Mouse (Mus musculus) kidney, postnatal 0 days (tissue): Measurements from ENCODE around the gene Tmem106a. TPM values are rescaled to one million over a fixed set of nuclear protein-coding genes. Genes with fewer than 3 reads are reported as not detected.
"Not testable (repeated sequence)": the region's sequence is repeated elsewhere in the genome, so short reads cannot be mapped to it uniquely, and the experiment has no call there.

Experiments used
- ATAC-seq: fragments of 200-750 bp; cut with Nextera tagmentation; replicated peaks from 2 replicates; pipeline ENCODE4 v1.8.0; 2017; ENCODE audit warnings: low read depth, moderate number of reproducible peaks, moderate TSS enrichment, moderate library complexity; ENCODE audit not compliant: low FRiP score
- DNase-seq: peaks from one replicate; pipeline ENCODE4 v3.0.0-alpha.2; 2016; ENCODE audit warnings: low spot score
- H3K27ac ChIP-seq: fragments of 300-500 bp; sonication (generic); 2 replicates; pipeline ENCODE4 v1.5.1; 2014; ENCODE audit warnings: mild to moderate bottlenecking
- H3K27me3 ChIP-seq: fragments of 300-500 bp; sonication (generic); 2 replicates; pipeline ENCODE4 v1.6.1; 2014; ENCODE audit warnings: low read length, mixed read lengths; ENCODE audit not compliant: insufficient read depth
- H3K36me3 ChIP-seq: fragments of 300-500 bp; sonication (generic); 2 replicates; pipeline ENCODE4 v1.6.1; 2014; ENCODE audit warnings: low read length, mixed read lengths; ENCODE audit not compliant: insufficient read depth
- H3K4me1 ChIP-seq: fragments of 300-500 bp; sonication (generic); replicated peaks from 2 replicates; pipeline ENCODE4 v1.6.1; 2014; ENCODE audit warnings: antibody characterized with exemption, low read length, mixed read lengths; ENCODE audit not compliant: insufficient read depth
- H3K4me2 ChIP-seq: fragments of 300-500 bp; sonication (generic); 2 replicates; pipeline ENCODE4 v1.6.1; 2014; ENCODE audit warnings: mild to moderate bottlenecking, low read length, moderate library complexity, mixed read lengths
- H3K4me3 ChIP-seq: fragments of 300-500 bp; sonication (generic); replicated peaks from 2 replicates; pipeline ENCODE4 v1.5.1; 2014; ENCODE audit warnings: low read depth, low read length
- H3K9ac ChIP-seq: fragments of 300-500 bp; sonication (generic); 2 replicates; pipeline ENCODE4 v1.6.1; 2014; ENCODE audit warnings: low read depth, low read length
- H3K9me3 ChIP-seq: fragments of 300-500 bp; sonication (generic); replicated peaks from 2 replicates; pipeline ENCODE4 v1.6.1; 2016; ENCODE audit warnings: low read length, inconsistent platforms, mixed read lengths
- CTCF ChIP-seq: IDR thresholded peaks from 2 replicates; pipeline ENCODE4 v1.5.1; 2016; ENCODE audit warnings: antibody characterized with exemption, low read depth, mild to moderate bottlenecking, moderate library complexity
- WGBS: fragments of 180-500 bp; shearing (Covaris S2); extraction: QIAGEN DNeasy Blood & Tissue Kit; methylation state at CpG from one replicate; pipeline ENCODE4 v1.1.7; 2014; 5-methylcytosine and 5-hydroxymethylcytosine counted together
- polyA plus RNA-seq: library from polyadenylated mRNA; unstranded; fragments of >200 nt; fragmentation: Nextera tagmentation; extraction: Ambion mirVana; gene quantifications from 2 replicates; pipeline ENCODE4 v1.2.1, GENCODE M21; 2015

Tmem106a gene
- polyA plus RNA-seq, 1 experiment from 2014 or later: 19.4 TPM

DNA sequence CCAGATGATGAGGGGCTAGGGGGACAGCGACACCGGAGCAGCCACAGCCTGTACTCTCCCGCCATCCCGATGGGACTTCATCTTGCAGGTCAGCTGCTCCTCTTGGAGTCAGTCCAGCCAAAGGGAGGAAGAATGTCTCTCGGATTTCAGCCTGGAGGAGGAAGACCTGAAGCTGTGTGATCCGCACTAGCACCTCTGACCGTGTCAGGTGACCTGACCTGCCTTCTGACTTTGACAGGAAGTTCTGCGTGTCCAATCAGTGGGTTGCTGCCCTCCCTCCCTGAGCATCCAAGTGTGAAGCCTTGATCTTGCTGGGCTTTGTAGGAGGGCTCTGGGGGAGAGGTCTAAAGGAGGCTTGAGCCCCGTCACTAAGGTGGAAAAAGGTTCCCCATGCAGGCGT lies 53.6 kb downstream of the Tmem106a start:
- no peaks in the 10 kb centered on the region for H3K9me3 ChIP-seq
- no peak overlapping the region for H3K9ac ChIP-seq
- no peak for TF ChIP-seq CTCF
- DNase-seq (peak; percentile 45), ATAC-seq (peak; percentile 56)
- WGBS: 43% methylated on average over 10 of the region's 10 CpGs
- H3K36me3 ChIP-seq: no peaks in the 10 kb centered on the region; the same call in 1 of the 2 replicates
- no peak overlapping the region for H3K4me2 ChIP-seq
- H3K4me3 ChIP-seq: no peak overlapping the region
- H3K27ac ChIP-seq: no peak overlapping the region
- H3K4me1 ChIP-seq: no peaks in the 10 kb centered on the region
- no peaks in the 10 kb centered on the region for H3K27me3 ChIP-seq

DNA sequence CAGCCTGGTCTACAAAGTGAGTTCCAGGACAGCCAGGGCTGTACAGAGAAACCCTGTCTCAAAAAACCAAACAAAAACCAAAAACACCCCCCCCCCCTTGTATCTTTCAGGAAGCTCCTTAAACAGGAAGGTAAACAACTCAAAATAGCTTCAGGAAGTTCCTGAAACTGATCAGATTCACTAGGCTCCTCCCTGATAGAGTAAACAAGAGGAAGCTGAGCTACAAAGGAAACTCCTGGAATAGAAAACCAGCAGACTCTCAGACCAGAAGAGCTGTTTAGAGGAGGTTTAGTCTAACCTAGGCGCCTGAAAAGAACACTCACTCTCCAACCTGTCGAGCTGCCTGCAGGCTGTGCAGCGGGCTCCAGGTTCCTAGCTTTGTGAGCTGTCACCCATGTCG lies 57.7 kb downstream of the Tmem106a start:
- WGBS: 92% methylated on average over 4 of the region's 4 CpGs
- H3K4me1 ChIP-seq: no peaks in the 10 kb centered on the region
- H3K9me3 ChIP-seq: no peaks in the 10 kb centered on the region
- no peak overlapping the region for H3K27ac ChIP-seq
- no peak for TF ChIP-seq CTCF
- ATAC-seq (no peak), DNase-seq (no peak)
- no peaks in the 10 kb centered on the region for H3K36me3 ChIP-seq
- no peak overlapping the region for H3K4me3 ChIP-seq
- H3K9ac ChIP-seq: no peak overlapping the region
- no peaks in the 10 kb centered on the region for H3K27me3 ChIP-seq
- no peak overlapping the region for H3K4me2 ChIP-seq

DNA sequence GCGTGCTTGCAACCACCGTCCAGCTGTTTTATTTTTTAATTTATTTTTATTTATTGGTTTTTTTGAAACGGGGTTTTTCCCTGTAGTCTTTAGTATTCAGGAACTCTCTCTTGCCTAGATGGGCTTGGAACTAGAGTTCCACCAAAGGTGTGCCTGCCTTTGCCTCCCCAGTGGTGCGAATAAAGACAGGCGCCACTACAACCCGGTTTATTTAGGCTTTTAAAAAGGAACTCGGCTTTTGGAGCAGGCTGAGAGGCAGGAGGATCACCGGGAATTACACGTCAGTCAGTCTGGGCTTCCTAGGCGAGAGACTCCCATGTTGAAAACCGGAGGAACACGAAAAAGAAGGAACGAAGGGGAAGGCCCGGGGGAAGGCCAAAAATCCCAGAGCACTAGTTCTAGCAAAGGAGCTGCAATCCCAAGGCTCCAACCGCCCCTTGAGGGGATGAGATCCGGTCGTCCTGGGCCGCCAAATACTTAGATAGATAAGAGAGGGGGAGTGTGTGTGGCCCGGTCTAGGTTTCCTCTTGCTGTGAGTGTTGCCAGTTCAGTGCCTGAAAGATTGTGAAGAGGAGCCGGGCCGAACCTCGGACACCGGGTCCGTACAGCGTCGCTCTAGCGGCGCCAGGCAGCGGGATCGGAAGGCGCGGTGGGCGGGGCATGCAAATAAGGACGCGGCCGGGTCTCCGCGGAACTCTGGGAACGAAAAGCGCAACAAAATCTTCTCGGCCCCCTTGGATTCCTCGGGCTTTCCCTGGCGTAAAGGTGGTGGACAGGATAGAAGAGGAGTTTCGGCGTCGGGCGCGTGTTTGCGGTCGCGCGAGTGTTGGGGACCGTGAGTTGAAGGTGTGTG lies 59.0 kb downstream of the Tmem106a start:
- not testable (repeated sequence) for H3K9me3 ChIP-seq, H3K27me3 ChIP-seq, H3K4me1 ChIP-seq, H3K36me3 ChIP-seq
- DNase-seq (peak; percentile 74), ATAC-seq (peak; percentile 48)
- Histone ChIP-seq H3K27ac (peak overlapping the region; percentile 82), H3K4me2 (peak overlapping the region; percentile 46), H3K9ac (peak overlapping the region; percentile 14; the same call in 1 of the 2 replicates), H3K4me3 (peak overlapping the region; percentile 24; the same call in 1 of the 2 replicates)
- 4% methylated on average over 49 of the region's 53 CpGs for WGBS

Other genes starting within 250 kb of the Tmem106a start
- gene G6pc, start 214.7 kb upstream of the Tmem106a start, polyA plus RNA-seq: 23.2 and 37.0 TPM in 2 replicates
- 58.4 and 66.0 TPM in 2 replicates for gene Aarsd1, start 164.6 kb upstream of the Tmem106a start, polyA plus RNA-seq
- 4.0 and 4.5 TPM in 2 replicates for gene Gm27029, start 157.4 kb upstream of the Tmem106a start, polyA plus RNA-seq
- gene Rundc1, start 157.2 kb upstream of the Tmem106a start, polyA plus RNA-seq: 17.9 and 19.6 TPM in 2 replicates
- gene Ptges3l, start 156.9 kb upstream of the Tmem106a start, polyA plus RNA-seq: 8.7 and 11.5 TPM in 2 replicates
- 396 and 448 TPM in 2 replicates for gene Rpl27, start 139.9 kb upstream of the Tmem106a start, polyA plus RNA-seq
- gene Ifi35, start 133.8 kb upstream of the Tmem106a start, polyA plus RNA-seq: 30.0 and 30.8 TPM in 2 replicates
- 10.3 and 11.1 TPM in 2 replicates for gene Rnd2, start 117.2 kb upstream of the Tmem106a start, polyA plus RNA-seq
- 37.7 and 38.6 TPM in 2 replicates for gene Vat1, start 116.0 kb upstream of the Tmem106a start, polyA plus RNA-seq
- gene Brca1, start 30.3 kb upstream of the Tmem106a start, polyA plus RNA-seq: 4.2 and 6.3 TPM in 2 replicates
- 62.6 and 63.3 TPM in 2 replicates for gene Nbr1, start 30.1 kb upstream of the Tmem106a start, polyA plus RNA-seq
- 0.37 TPM in 1 of 2 replicates, not detected in the other for gene Gm11634, start 17.0 kb downstream of the Tmem106a start, polyA plus RNA-seq
- 30.9 and 37.6 TPM in 2 replicates for gene Rdm1, start 45.0 kb downstream of the Tmem106a start, polyA plus RNA-seq
- gene Arl4d, start 83.3 kb downstream of the Tmem106a start, polyA plus RNA-seq: 7.0 and 7.9 TPM in 2 replicates
- gene Dhx8, start 150.7 kb downstream of the Tmem106a start, polyA plus RNA-seq: 18.3 and 20.4 TPM in 2 replicates
- 42.6 and 44.7 TPM in 2 replicates for gene Etv4, start 203.1 kb downstream of the Tmem106a start, polyA plus RNA-seq